Mouse (Mus musculus) kidney, postnatal 0 days (tissue): ENCODE results near the gene Miga2. TPM values are rescaled to one million over a fixed set of nuclear protein-coding genes. Genes with fewer than 3 reads are reported as not detected.

Experiments used
- ATAC-seq: fragments of 200-750 bp; cut with Nextera tagmentation; replicated peaks from 2 replicates; pipeline ENCODE4 v1.8.0; 2017; ENCODE audit warnings: low read depth, moderate number of reproducible peaks, moderate TSS enrichment, moderate library complexity; ENCODE audit not compliant: low FRiP score
- DNase-seq: peaks from one replicate; pipeline ENCODE4 v3.0.0-alpha.2; 2016; ENCODE audit warnings: low spot score
- H3K27ac ChIP-seq: fragments of 300-500 bp; sonication (generic); 2 replicates; pipeline ENCODE4 v1.5.1; 2014; ENCODE audit warnings: mild to moderate bottlenecking
- H3K27me3 ChIP-seq: fragments of 300-500 bp; sonication (generic); 2 replicates; pipeline ENCODE4 v1.6.1; 2014; ENCODE audit warnings: low read length, mixed read lengths; ENCODE audit not compliant: insufficient read depth
- H3K36me3 ChIP-seq: fragments of 300-500 bp; sonication (generic); 2 replicates; pipeline ENCODE4 v1.6.1; 2014; ENCODE audit warnings: low read length, mixed read lengths; ENCODE audit not compliant: insufficient read depth
- H3K4me1 ChIP-seq: fragments of 300-500 bp; sonication (generic); replicated peaks from 2 replicates; pipeline ENCODE4 v1.6.1; 2014; ENCODE audit warnings: antibody characterized with exemption, low read length, mixed read lengths; ENCODE audit not compliant: insufficient read depth
- H3K4me2 ChIP-seq: fragments of 300-500 bp; sonication (generic); 2 replicates; pipeline ENCODE4 v1.6.1; 2014; ENCODE audit warnings: mild to moderate bottlenecking, low read length, moderate library complexity, mixed read lengths
- H3K4me3 ChIP-seq: fragments of 300-500 bp; sonication (generic); replicated peaks from 2 replicates; pipeline ENCODE4 v1.5.1; 2014; ENCODE audit warnings: low read depth, low read length
- H3K9ac ChIP-seq: fragments of 300-500 bp; sonication (generic); 2 replicates; pipeline ENCODE4 v1.6.1; 2014; ENCODE audit warnings: low read depth, low read length
- H3K9me3 ChIP-seq: fragments of 300-500 bp; sonication (generic); replicated peaks from 2 replicates; pipeline ENCODE4 v1.6.1; 2016; ENCODE audit warnings: low read length, inconsistent platforms, mixed read lengths
- CTCF ChIP-seq: IDR thresholded peaks from 2 replicates; pipeline ENCODE4 v1.5.1; 2016; ENCODE audit warnings: antibody characterized with exemption, low read depth, mild to moderate bottlenecking, moderate library complexity
- WGBS: fragments of 180-500 bp; shearing (Covaris S2); extraction: QIAGEN DNeasy Blood & Tissue Kit; methylation state at CpG from one replicate; pipeline ENCODE4 v1.1.7; 2014; 5-methylcytosine and 5-hydroxymethylcytosine counted together
- polyA plus RNA-seq: library from polyadenylated mRNA; unstranded; fragments of >200 nt; fragmentation: Nextera tagmentation; extraction: Ambion mirVana; gene quantifications from 2 replicates; pipeline ENCODE4 v1.2.1, GENCODE M21; 2015

The Miga2 gene
- polyA plus RNA-seq, 1 experiment from 2014 or later: 22.2 TPM

DNA sequence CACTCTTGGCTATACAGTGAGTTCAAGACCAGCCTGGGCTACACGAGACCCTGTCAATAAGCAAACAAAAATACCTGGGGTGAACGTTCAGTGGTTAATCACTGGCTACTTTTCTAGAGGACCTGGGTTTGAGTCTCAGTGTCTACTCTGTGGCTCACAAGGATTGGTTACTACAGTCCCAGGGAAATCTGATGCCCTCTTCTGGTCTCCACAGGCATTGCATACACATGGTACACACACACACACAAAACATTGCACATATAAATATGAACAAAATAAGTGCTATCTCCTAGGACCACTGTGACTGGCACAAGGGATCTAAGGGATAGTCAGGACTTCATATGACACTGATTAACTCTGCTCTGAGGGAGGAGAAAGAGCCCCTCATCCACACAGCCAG is 25.0 kb downstream of the Miga2 start:
- H3K4me3 ChIP-seq: no peak overlapping the region
- 87% methylated on average over 2 of the region's 2 CpGs for WGBS

GRCm38 (mm10) chr2:30392114-30392576 is 28.1 kb downstream of the Miga2 start, which contains the start of gene Dolpp1:
Gene Dolpp1 (plus strand): TSS chr2:30392254.
- peaks cover 9% of the 10 kb centered on the region for H3K36me3 ChIP-seq
- ATAC-seq (peak; percentile 98), DNase-seq (peak; percentile 99)
- peak within 1 kb of the TSS; percentile 56 for H3K4me3 ChIP-seq
- H3K9ac ChIP-seq: peak within 1 kb of the TSS; percentile 57
- no peaks in the 10 kb centered on the region; the same call in 1 of the 2 replicates for H3K4me1 ChIP-seq
- peak within 1 kb of the TSS; percentile 61 for H3K27ac ChIP-seq
- H3K27me3 ChIP-seq: no peaks in the 10 kb centered on the region
- no peaks in the 10 kb centered on the region for H3K9me3 ChIP-seq
- WGBS: 0% methylated on average over 40 of the region's 40 CpGs
- peak within 1 kb of the TSS; percentile 85 for H3K4me2 ChIP-seq
- TF ChIP-seq CTCF: no peak

More for the DNA sequence above, 25.0 kb downstream of the Miga2 start:
- Histone ChIP-seq H3K4me2 (no peak overlapping the region), H3K27ac (no peak overlapping the region), H3K27me3 (no peaks in the 10 kb centered on the region), H3K9me3 (no peaks in the 10 kb centered on the region), H3K9ac (no peak overlapping the region), H3K4me1 (no peaks in the 10 kb centered on the region; the same call in 1 of the 2 replicates), H3K36me3 (0 out of 2 replicates have a peak, but pooled peaks cover 5% of the 10 kb centered on the region)
- DNase-seq (no peak), ATAC-seq (no peak)
- peak; percentile 30; the same call in 1 of the 2 replicates for TF ChIP-seq CTCF

DNA sequence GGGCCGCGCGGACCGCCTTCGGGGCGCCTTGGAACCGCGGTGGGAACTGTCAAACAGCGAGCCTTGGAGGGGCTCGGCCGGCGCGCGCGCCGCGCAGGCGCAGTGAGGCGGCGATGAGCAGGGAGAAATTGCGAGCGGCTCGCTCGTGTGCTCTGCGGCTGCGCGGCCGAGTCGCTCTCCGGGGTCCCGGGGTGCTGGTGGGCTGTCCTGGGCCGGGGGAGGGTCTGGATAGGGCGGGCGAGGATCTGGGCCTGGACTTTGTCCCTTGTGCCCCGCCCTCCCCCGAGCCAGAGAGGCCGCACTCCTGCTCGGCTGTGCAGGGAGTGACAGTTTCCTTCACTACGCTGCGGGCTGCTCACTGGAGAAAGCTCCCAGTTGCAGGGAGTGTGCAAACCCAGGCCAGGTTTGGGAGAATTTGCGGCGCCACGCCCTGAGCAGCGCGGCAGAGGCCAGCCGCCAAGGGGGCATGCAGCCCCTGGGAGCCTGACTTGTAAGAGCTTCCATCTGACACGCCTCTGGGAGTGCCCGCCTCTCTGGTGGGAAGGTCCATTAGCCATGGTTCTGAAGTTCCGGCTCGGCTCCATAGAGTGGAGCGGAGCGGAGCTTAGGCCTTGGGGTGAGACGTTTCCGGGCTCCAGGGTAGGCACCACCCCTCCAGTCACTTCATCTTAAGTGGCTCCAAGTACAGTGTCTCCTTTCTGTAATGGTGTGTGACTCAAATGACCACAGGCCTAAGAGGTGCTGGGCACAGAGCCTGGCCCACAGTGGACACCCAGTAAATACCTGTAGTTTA is 28.7 kb downstream of the Miga2 start:
- ATAC-seq: peak; percentile 69
- H3K36me3 ChIP-seq: peaks cover 15% of the 10 kb centered on the region

DNA sequence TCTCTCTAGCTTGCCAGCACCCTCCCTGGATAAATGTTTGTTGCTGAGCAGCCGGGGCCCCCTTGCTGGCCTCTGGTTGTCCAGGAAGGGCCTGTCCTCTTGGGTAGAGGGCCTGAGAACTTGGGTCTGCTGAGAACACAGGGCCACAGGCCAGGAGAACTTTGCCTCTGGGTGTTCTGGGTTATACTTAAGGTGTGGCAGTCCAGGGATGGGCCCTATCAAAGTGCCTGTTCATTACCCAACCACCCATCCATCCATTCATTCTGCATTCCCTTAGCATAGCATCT is 29.3 kb downstream of the Miga2 start:
- TF ChIP-seq CTCF: no peak
- Histone ChIP-seq H3K36me3 (peaks cover 19% of the 10 kb centered on the region), H3K4me2 (peak overlapping the region; percentile 85), H3K27ac (peak overlapping the region; percentile 61; the same call in 1 of the 2 replicates), H3K27me3 (no peaks in the 10 kb centered on the region), H3K4me3 (peak overlapping the region; percentile 56), H3K9ac (peak overlapping the region; percentile 57; the same call in 1 of the 2 replicates), H3K9me3 (no peaks in the 10 kb centered on the region), H3K4me1 (no peaks in the 10 kb centered on the region; the same call in 1 of the 2 replicates)
- no peak for DNase-seq
- ATAC-seq: no peak
- WGBS: 47% methylated on average over 1 of the region's 1 CpGs

More for the DNA sequence above, 28.7 kb downstream of the Miga2 start:
- Histone ChIP-seq H3K4me1 (no peaks in the 10 kb centered on the region; the same call in 1 of the 2 replicates), H3K4me3 (peak overlapping the region; percentile 56), H3K4me2 (peak overlapping the region; percentile 85), H3K9ac (peak overlapping the region; percentile 57), H3K9me3 (no peaks in the 10 kb centered on the region), H3K27ac (peak overlapping the region; percentile 61), H3K27me3 (no peaks in the 10 kb centered on the region)
- under 1% methylated on average over 44 of the region's 54 CpGs for WGBS
- TF ChIP-seq CTCF: no peak
- DNase-seq: peak; percentile 81

DNA sequence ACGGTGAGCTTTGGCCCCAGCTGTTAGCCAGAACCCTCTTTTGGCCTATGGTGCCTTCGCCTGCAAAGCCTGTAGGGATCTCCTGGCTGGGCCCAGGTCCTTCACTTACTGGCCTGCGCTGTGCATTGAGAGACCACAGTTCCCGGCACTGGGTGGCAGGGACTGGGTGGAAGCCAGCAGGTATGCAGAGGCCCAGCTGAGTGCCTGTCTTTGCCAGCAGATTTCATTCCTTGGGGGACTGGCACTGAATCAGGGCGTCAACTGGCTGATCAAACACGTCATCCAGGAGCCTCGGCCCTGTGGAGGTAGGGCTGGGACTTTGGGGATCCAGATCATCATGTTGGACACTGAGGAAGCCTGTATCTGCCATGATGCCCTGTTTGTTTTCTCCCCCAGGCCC is 31.7 kb downstream of the Miga2 start:
- peaks cover 31% of the 10 kb centered on the region for H3K36me3 ChIP-seq
- 96% methylated on average over 7 of the region's 7 CpGs for WGBS

GRCm38 (mm10) chr2:30396246-30396645 is 32.2 kb downstream of the Miga2 start:
- 88% methylated on average over 7 of the region's 7 CpGs for WGBS

More for the DNA sequence above, 31.7 kb downstream of the Miga2 start:
- no peak for ATAC-seq
- Histone ChIP-seq H3K27ac (no peak overlapping the region), H3K9me3 (no peaks in the 10 kb centered on the region), H3K4me3 (no peak overlapping the region), H3K27me3 (no peaks in the 10 kb centered on the region), H3K4me1 (no peaks in the 10 kb centered on the region; the same call in 1 of the 2 replicates), H3K4me2 (no peak overlapping the region), H3K9ac (no peak overlapping the region)
- DNase-seq: no peak
- TF ChIP-seq CTCF: no peak

More at GRCm38 (mm10) chr2:30396246-30396645, 32.2 kb downstream of the Miga2 start:
- DNase-seq (no peak), ATAC-seq (no peak)
- no peak for TF ChIP-seq CTCF
- no peak overlapping the region for H3K4me3 ChIP-seq
- no peak overlapping the region for H3K27ac ChIP-seq
- peaks cover 31% of the 10 kb centered on the region for H3K36me3 ChIP-seq
- no peaks in the 10 kb centered on the region for H3K9me3 ChIP-seq
- H3K4me2 ChIP-seq: no peak overlapping the region
- H3K27me3 ChIP-seq: no peaks in the 10 kb centered on the region
- no peak overlapping the region for H3K9ac ChIP-seq
- H3K4me1 ChIP-seq: no peaks in the 10 kb centered on the region; the same call in 1 of the 2 replicates
